Mouse (Mus musculus): ENCODE measurements around the gene Asb7. TPM values are rescaled to one million over a fixed set of nuclear protein-coding genes. Genes with fewer than 3 reads are reported as not detected.

The Asb7 gene
- polyA plus RNA-seq, 1 experiment from 2014 or later = 14.6 TPM

- ATAC-seq (ENCODE audit: insufficient number of reproducible peaks, low FRiP score) = 0 out of 2 replicates have a peak, but pooled peaks have one; percentile 25
- Histone ChIP-seq H3K27me3 (replicated peaks) (no peaks in the 10 kb centered on the region), H3K9ac (no peak overlapping the region), H3K4me3 (no peak overlapping the region), H3K4me2 (no peak overlapping the region), H3K27ac (ENCODE audit: poor library complexity, severe bottlenecking) (no peak overlapping the region), H3K36me3 (no peaks in the 10 kb centered on the region), H3K9me3 (replicated peaks) (no peaks in the 10 kb centered on the region), H3K4me1 (replicated peaks) (0 out of 2 replicates have a peak, but pooled peaks cover 2% of the 10 kb centered on the region)
- WGBS = 60% methylated on average over 12 of the region's 12 CpGs
Observed at GRCm38 (mm10) chr7:66600622-66601610, 88.5 kb downstream of the Asb7 start.

- no peak overlapping the region for H3K27ac ChIP-seq (ENCODE audit: poor library complexity, severe bottlenecking)
- no peaks in the 10 kb centered on the region for H3K9me3 ChIP-seq (replicated peaks)
- no peak overlapping the region for H3K4me2 ChIP-seq
- ATAC-seq (ENCODE audit: insufficient number of reproducible peaks, low FRiP score) = no peak
- 68% methylated on average over 3 of the region's 3 CpGs for WGBS
- no peak overlapping the region for H3K9ac ChIP-seq
- H3K4me3 ChIP-seq = no peak overlapping the region
- 0 out of 2 replicates have a peak, but pooled peaks cover 2% of the 10 kb centered on the region for H3K4me1 ChIP-seq (replicated peaks)
- H3K36me3 ChIP-seq = no peaks in the 10 kb centered on the region
- H3K27me3 ChIP-seq (replicated peaks) = no peaks in the 10 kb centered on the region
Observed at GRCm38 (mm10) chr7:66600126-66600525, 89.3 kb downstream of the Asb7 start.

- WGBS = 93% methylated on average over 3 of the region's 3 CpGs
- Histone ChIP-seq H3K9me3 (replicated peaks) (no peaks in the 10 kb centered on the region), H3K27ac (ENCODE audit: poor library complexity, severe bottlenecking) (no peak overlapping the region), H3K36me3 (no peaks in the 10 kb centered on the region), H3K4me2 (no peak overlapping the region), H3K4me3 (no peak overlapping the region), H3K9ac (no peak overlapping the region), H3K4me1 (replicated peaks) (0 out of 2 replicates have a peak, but pooled peaks cover 2% of the 10 kb centered on the region), H3K27me3 (replicated peaks) (no peaks in the 10 kb centered on the region)
- ATAC-seq (ENCODE audit: insufficient number of reproducible peaks, low FRiP score) = no peak
Observed at GRCm38 (mm10) chr7:66597900-66598299, 91.5 kb downstream of the Asb7 start.

Other genes starting within 250 kb of the Asb7 start
- 13.2 and 13.9 TPM in 2 replicates for gene Lins1, start 293 bp upstream of the Asb7 start, polyA plus RNA-seq (2016; fragmentation: Nextera tagmentation; extraction: Ambion mirVana)
- gene Cers3, start 53.9 kb upstream of the Asb7 start, polyA plus RNA-seq (2016; fragmentation: Nextera tagmentation; extraction: Ambion mirVana) = 0.53 and 0.65 TPM in 2 replicates
- gene Adamts17, start 150.1 kb upstream of the Asb7 start, polyA plus RNA-seq (2016; fragmentation: Nextera tagmentation; extraction: Ambion mirVana) = 3.7 and 6.3 TPM in 2 replicates

Measured in heart, embryonic 12.5 days (tissue).